Mouse (Mus musculus) embryonic facial prominence, embryonic 14.5 days (tissue): ENCODE results near the gene Ttyh1. TPM values are rescaled to one million over a fixed set of nuclear protein-coding genes. Genes with fewer than 3 reads are reported as not detected.

Source experiments
- ATAC-seq: fragments of 200-750 bp; cut with Nextera tagmentation; 2 replicates; pipeline ENCODE4 v1.8.0; 2017; ENCODE audit warnings: low read depth, moderate number of reproducible peaks, moderate TSS enrichment
- DNase-seq: peaks from one replicate; pipeline ENCODE4 v3.0.0-alpha.2; 2015; ENCODE audit warnings: low spot score
- H3K27ac ChIP-seq: fragments of 300-500 bp; sonication (generic); replicated peaks from 2 replicates; pipeline ENCODE4 v1.5.1; 2014; ENCODE audit warnings: low read depth, mild to moderate bottlenecking, low read length, moderate library complexity
- H3K27me3 ChIP-seq: fragments of 300-500 bp; sonication (generic); replicated peaks from 2 replicates; pipeline ENCODE4 v1.6.1; 2014; ENCODE audit warnings: low read length; ENCODE audit not compliant: control insufficient read depth, insufficient read depth
- H3K36me3 ChIP-seq: fragments of 300-500 bp; sonication (generic); 2 replicates; pipeline ENCODE4 v1.6.1; 2014; ENCODE audit warnings: low read length, mixed read lengths; ENCODE audit not compliant: control insufficient read depth, insufficient read depth
- H3K4me1 ChIP-seq: fragments of 300-500 bp; sonication (generic); 2 replicates; pipeline ENCODE4 v1.6.1; 2014; ENCODE audit warnings: antibody characterized with exemption, low read length; ENCODE audit not compliant: control insufficient read depth, insufficient read depth
- H3K4me2 ChIP-seq: fragments of 300-500 bp; sonication (generic); 2 replicates; pipeline ENCODE4 v1.6.1; 2014; ENCODE audit warnings: low read depth, mild to moderate bottlenecking, low read length, moderate library complexity, mixed read lengths
- H3K4me3 ChIP-seq: fragments of 300-500 bp; sonication (generic); 2 replicates; pipeline ENCODE4 v1.5.1; 2014; ENCODE audit warnings: low read depth, mild to moderate bottlenecking, low read length
- H3K9ac ChIP-seq: fragments of 300-500 bp; sonication (generic); 2 replicates; pipeline ENCODE4 v1.6.1; 2014; ENCODE audit warnings: low read depth, mild to moderate bottlenecking, low read length, moderate library complexity, mixed read lengths
- H3K9me3 ChIP-seq: fragments of 300-500 bp; sonication (generic); 2 replicates; pipeline ENCODE4 v1.6.1; 2016; ENCODE audit warnings: low read length; ENCODE audit not compliant: control insufficient read depth
- WGBS: fragments of 180-500 bp; shearing (Covaris S2); extraction: QIAGEN DNeasy Blood & Tissue Kit; methylation state at CpG from one replicate; pipeline ENCODE4 v1.1.7; 2014; 5-methylcytosine and 5-hydroxymethylcytosine counted together
- polyA plus RNA-seq: library from polyadenylated mRNA; unstranded; fragments of >200 nt; fragmentation: Nextera tagmentation; extraction: Ambion mirVana; gene quantifications from 2 replicates; pipeline ENCODE4 v1.2.1, GENCODE M21; 2014

The Ttyh1 gene
- polyA plus RNA-seq, 1 experiment from 2014 or later: 8.7 TPM

DNA sequence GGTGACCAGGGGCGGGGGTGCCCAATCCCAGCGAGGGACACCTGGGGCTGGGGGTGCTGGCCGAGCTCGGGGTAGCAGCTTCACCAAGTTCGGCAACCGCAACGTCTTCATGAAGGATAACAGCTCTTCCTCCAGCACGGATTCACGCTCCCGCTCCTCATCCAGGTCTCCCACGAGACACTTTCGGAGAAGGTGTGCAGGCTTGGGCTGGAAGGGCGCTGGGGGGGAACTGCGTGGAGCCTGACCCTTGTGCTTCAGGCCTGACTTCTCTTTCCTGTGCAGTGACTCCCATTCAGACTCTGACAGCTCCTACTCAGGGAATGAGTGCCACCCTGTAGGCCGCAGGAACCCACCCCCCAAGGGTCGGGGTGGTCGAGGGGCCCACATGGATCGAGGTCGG lies 24.3 kb downstream of the Ttyh1 start:
- Histone ChIP-seq H3K4me2 (no peak overlapping the region), H3K27ac (no peak overlapping the region), H3K27me3 (no peaks in the 10 kb centered on the region), H3K9me3 (no peaks in the 10 kb centered on the region), H3K4me1 (peaks cover 5% of the 10 kb centered on the region; the same call in 1 of the 2 replicates), H3K36me3 (peaks cover 98% of the 10 kb centered on the region), H3K9ac (no peak overlapping the region), H3K4me3 (no peak overlapping the region)
- WGBS: 98% methylated on average over 18 of the region's 19 CpGs
- ATAC-seq (no peak), DNase-seq (no peak)

DNA sequence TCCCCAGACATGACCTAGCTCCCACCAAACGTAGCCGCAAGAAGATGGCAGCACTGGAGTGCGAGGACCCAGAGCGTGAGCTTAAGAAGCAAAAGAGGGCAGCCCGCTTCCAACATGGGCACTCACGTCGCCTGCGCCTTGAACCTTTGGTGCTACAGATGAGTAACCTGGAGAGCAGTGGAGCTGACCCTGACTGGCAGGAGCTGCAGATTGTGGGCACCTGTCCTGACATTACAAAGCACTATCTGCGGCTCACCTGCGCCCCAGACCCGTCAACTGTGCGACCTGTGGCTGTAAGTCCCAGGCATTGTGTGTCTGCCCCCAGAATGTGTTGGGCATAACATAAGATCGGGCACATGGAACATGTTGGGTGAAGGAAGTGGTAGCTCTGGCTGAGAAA lies 24.8 kb downstream of the Ttyh1 start:
- Histone ChIP-seq H3K4me3 (no peak overlapping the region), H3K9ac (no peak overlapping the region), H3K36me3 (peaks cover 93% of the 10 kb centered on the region), H3K4me1 (peaks cover 9% of the 10 kb centered on the region; the same call in 1 of the 2 replicates), H3K9me3 (no peaks in the 10 kb centered on the region), H3K4me2 (no peak overlapping the region), H3K27me3 (no peaks in the 10 kb centered on the region), H3K27ac (no peak overlapping the region)
- ATAC-seq (no peak), DNase-seq (no peak)
- WGBS: 95% methylated on average over 13 of the region's 13 CpGs

DNA sequence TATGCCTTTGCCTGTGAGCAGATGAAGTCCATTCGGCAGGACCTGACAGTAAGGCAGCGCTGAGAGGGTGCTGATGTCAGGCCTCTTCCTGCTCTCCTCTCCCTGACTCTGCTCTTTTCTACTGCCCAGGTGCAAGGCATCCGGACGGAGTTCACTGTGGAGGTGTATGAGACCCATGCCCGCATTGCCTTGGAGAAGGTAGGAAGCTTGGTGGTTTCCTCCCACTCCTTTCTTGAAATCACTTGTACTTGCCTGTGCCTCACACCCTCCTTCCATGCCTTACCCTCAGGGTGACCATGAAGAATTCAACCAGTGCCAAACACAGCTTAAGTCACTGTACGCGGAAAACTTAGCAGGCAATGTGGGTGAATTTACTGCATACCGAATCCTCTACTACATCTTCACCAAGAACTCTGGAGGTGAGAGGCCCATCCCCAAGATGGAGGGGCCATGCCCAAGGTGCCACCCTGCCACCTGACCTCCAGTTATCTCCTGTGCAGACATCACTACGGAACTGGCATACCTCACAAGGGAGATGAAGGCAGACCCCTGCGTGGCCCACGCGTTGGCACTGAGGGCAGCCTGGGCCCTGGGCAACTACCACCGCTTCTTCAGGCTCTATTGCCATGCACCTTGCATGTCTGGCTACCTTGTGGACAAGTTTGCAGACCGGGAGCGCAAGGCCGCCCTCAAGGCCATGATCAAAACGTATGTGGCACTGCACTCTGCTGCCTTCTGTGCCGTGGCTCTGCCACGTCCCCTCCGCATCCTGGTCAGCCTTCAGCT lies 25.8 kb downstream of the Ttyh1 start:
- no peaks in the 10 kb centered on the region for H3K27me3 ChIP-seq
- H3K9ac ChIP-seq: no peak overlapping the region
- no peak for ATAC-seq
- no peak for DNase-seq
- H3K4me3 ChIP-seq: no peak overlapping the region
- H3K4me2 ChIP-seq: no peak overlapping the region
- WGBS: 96% methylated on average over 19 of the region's 20 CpGs
- H3K27ac ChIP-seq: no peak overlapping the region
- H3K36me3 ChIP-seq: peaks cover 84% of the 10 kb centered on the region
- H3K4me1 ChIP-seq: peaks cover 9% of the 10 kb centered on the region
- no peaks in the 10 kb centered on the region for H3K9me3 ChIP-seq

DNA sequence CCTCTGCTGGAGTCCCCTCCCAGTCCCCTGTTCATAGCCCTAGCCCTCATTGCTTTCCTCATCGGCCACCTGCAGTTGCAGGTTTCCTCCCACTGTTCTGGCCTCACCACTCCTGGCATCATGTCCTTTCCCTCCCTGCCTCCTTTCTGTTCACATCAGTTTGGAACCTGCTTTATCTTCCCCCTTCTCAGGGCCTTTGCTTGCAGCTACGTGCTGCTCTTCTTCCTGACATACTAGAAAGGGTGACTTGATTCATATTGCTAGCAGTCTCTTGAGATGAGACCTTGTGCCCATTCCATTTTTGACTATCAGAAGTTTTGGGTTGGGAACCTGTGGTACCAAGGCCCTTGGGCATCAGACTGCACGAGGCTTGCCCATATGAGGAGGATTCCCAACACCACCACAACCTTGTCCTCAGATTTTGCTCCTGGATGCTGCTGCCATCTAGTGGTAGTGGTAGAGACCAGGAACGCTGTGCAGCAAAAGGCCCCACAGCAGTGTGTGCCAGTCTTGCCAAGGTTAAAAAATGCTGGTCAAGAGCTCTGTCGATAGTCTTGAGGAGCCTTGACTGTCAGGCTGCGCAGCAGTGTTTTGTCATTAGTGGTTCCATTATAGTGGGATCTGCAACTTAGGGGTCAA lies 26.5 kb downstream of the Ttyh1 start:
- WGBS: 70% methylated on average over 6 of the region's 6 CpGs
- DNase-seq (no peak), ATAC-seq (no peak)
- peaks cover 77% of the 10 kb centered on the region for H3K36me3 ChIP-seq
- no peak overlapping the region for H3K9ac ChIP-seq
- no peak overlapping the region for H3K4me3 ChIP-seq
- peaks cover 17% of the 10 kb centered on the region for H3K4me1 ChIP-seq
- H3K27ac ChIP-seq: no peak overlapping the region
- no peaks in the 10 kb centered on the region for H3K9me3 ChIP-seq
- H3K4me2 ChIP-seq: no peak overlapping the region
- H3K27me3 ChIP-seq: no peaks in the 10 kb centered on the region

DNA sequence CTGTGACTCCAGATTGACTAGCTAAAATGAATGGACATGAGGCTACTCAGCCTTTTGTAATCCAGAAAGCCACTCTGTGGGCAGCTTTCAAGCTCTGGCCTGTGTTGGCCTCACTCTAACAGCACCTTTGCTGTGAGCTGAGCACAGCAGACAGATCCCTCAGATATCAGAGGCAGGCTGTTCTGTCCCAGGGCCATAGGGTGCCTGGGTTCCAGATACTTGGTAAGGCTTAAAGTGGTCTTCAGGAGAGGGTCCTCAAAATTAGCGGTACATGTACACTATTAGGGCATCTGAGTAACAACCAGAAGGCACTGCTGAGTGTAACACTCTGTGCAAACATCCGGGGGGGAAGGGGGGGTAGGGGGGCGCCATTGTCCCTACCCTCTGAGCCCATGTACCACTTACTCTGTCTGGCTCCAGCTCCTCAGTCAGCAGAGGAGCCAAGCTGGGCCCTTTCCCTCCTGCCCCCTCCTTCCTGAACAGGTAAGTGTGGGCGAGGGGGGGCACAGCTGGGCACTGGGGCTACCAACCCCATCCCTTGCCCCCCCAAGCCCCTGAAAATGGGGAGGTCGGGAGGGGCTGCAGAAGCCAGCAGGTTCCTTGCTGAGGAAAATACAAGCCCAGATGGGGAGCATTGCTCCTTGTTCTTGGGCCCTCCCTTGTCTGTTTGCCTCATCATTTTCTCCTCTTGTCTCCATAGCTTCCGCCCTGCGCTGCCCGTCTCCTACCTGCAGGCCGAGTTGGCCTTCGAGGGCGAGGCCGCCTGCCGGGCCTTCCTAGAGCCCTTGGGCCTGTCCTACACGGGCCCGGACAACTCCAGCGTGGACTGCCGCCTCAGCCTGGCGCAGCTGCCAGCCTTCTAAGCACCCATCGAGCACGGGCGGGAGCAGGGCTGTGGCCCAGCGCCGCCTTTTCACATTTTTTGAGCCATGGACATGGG lies 27.3 kb downstream of the Ttyh1 start:
- WGBS: 94% methylated on average over 22 of the region's 23 CpGs
- Histone ChIP-seq H3K4me1 (peaks cover 18% of the 10 kb centered on the region), H3K9me3 (no peaks in the 10 kb centered on the region), H3K9ac (no peak overlapping the region), H3K4me2 (no peak overlapping the region), H3K27me3 (0 out of 2 replicates have a peak, but pooled peaks cover 3% of the 10 kb centered on the region), H3K36me3 (peaks cover 76% of the 10 kb centered on the region), H3K27ac (no peak overlapping the region), H3K4me3 (no peak overlapping the region)
- ATAC-seq (no peak), DNase-seq (no peak)

DNA sequence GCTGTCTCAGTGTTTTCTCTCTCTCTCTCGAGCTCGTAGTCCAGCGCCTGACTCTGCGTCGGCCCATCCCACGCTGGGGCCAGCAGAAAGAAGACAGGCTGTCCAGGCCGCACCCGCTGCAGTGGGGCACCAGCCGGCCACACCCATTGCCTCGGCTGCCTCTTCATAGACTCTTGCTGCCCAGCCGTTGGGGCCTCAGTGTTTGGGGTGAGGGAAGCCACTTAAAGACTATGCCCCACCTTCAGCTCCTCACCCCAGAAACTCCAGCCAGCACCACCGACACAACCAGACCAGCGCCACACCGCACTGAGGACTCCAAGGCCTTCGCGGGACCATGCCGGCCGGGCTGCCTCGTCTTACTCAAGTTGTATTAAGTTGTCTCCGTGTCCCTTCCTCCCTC lies 28.2 kb downstream of the Ttyh1 start:
- Histone ChIP-seq H3K9me3 (no peaks in the 10 kb centered on the region), H3K4me2 (no peak overlapping the region), H3K9ac (no peak overlapping the region), H3K4me1 (peaks cover 18% of the 10 kb centered on the region), H3K27me3 (0 out of 2 replicates have a peak, but pooled peaks cover 3% of the 10 kb centered on the region), H3K4me3 (no peak overlapping the region), H3K36me3 (peaks cover 68% of the 10 kb centered on the region), H3K27ac (no peak overlapping the region)
- DNase-seq: no peak
- WGBS: 86% methylated on average over 19 of the region's 20 CpGs
- ATAC-seq: no peak

DNA sequence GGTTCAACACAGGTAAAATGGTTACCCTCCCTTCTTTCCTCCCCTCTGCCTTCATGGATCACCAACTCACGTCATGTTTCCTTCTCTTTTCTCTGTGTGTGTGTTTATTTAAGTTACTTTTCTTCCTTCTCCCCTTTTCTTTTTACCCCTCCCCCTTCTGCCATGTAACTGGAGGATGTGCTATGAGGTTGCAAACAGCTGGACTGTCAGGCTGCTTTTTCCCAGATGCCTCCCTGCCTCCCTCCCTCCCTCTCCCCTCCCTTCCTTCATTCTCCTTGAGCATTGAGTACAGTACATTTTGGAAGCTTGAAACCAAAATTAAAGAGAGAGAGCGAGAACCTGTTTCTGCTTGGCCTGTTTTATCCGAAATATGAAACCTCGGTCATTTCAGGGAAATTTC lies 28.6 kb downstream of the Ttyh1 start:
- 0 out of 2 replicates have a peak, but pooled peaks cover 3% of the 10 kb centered on the region for H3K27me3 ChIP-seq
- H3K36me3 ChIP-seq: peaks cover 63% of the 10 kb centered on the region
- no peak overlapping the region for H3K9ac ChIP-seq
- H3K9me3 ChIP-seq: no peaks in the 10 kb centered on the region
- H3K4me2 ChIP-seq: peak overlapping the region; percentile 91; the same call in 1 of the 2 replicates
- H3K27ac ChIP-seq: peak overlapping the region; percentile 95; the same call in 1 of the 2 replicates
- peaks cover 18% of the 10 kb centered on the region for H3K4me1 ChIP-seq
- H3K4me3 ChIP-seq: no peak overlapping the region
- DNase-seq (no peak), ATAC-seq (no peak)
- whole genome bisulfite sequencing: 74% methylated on average over 4 of the region's 4 CpGs
